In genomic region chr2:174438181-174438580, GRCm38 (mm10) we compare ENCODE assay signal across 8 mouse cellular contexts. TPM values are rescaled to one million over a fixed set of nuclear protein-coding genes. Genes with fewer than 3 reads are reported as not detected.
DNase-seq lines count a peak whose midpoint lies in the region; ATAC-seq and TF ChIP-seq lines count a peak whose summit lies in the region.

No protein-coding gene starts in this region.

- peak overlapping the region; percentile 81 for H3K4me2 ChIP-seq in limb, embryonic 13.5 days (replicated peaks)
- peak overlapping the region; percentile 81 for H3K4me2 ChIP-seq in stomach, embryonic 16.5 days (ENCODE audit: low read depth, low read length)

- no peak for TF ChIP-seq POLR2A in spleen, adult 2 months (IDR thresholded peaks at IDR 0.05; ENCODE audit: low read depth, low read length)

- TF ChIP-seq CTCF in spleen, adult 2 months (IDR thresholded peaks at IDR 0.05; ENCODE audit: extremely low read depth, insufficient read depth, insufficient read length, insufficient replicate concordance), result no peak

- ATAC-seq in cerebellum, adult (ENCODE audit: insufficient number of reproducible peaks, low FRiP score, low TSS enrichment), result no peak
- no peak for ATAC-seq in limb, embryonic 13.5 days (ENCODE audit: low FRiP score, low read depth)
- ATAC-seq in stomach, embryonic 16.5 days (ENCODE audit: insufficient read depth, low FRiP score), result no peak

- no peaks in the 10 kb centered on the region for H3K9me3 ChIP-seq in limb, embryonic 13.5 days
- no peaks in the 10 kb centered on the region for H3K9me3 ChIP-seq in stomach, embryonic 16.5 days (replicated peaks; ENCODE audit: control insufficient read depth, low read length)

- DNase-seq in cerebellum, adult 8-10 months, result peak; percentile 16
- no peak for DNase-seq in spleen, adult 2 months (ENCODE audit: low read depth in 1 of 2, low spot score in 2 of 2)
- no peak for DNase-seq in spleen, postnatal 10 days (ENCODE audit: low spot score in 2 of 2)
- DNase-seq in thymus, postnatal 36 days, result no peak
- DNase-seq in spleen, postnatal 36 days (ENCODE audit: low spot score in 2 of 2), result no peak

- H3K4me3 ChIP-seq in spleen, adult 2 months (ENCODE audit: extremely low read depth, insufficient read depth, insufficient read length), result peak overlapping the region; percentile 91
- H3K4me3 ChIP-seq in limb, embryonic 13.5 days, result peak overlapping the region; percentile 62
- peak overlapping the region; percentile 72 for H3K4me3 ChIP-seq in stomach, embryonic 16.5 days (replicated peaks; ENCODE audit: low read length)

- peaks cover 37% of the 10 kb centered on the region for H3K4me1 ChIP-seq in spleen, adult 2 months (ENCODE audit: control insufficient read depth, insufficient read depth, insufficient read length)
- peaks cover 32% of the 10 kb centered on the region for H3K4me1 ChIP-seq in limb, embryonic 13.5 days
- H3K4me1 ChIP-seq in stomach, embryonic 16.5 days (ENCODE audit: control insufficient read depth, insufficient read depth, low read length), result peaks cover 19% of the 10 kb centered on the region

- H3K27ac ChIP-seq in spleen, adult 2 months (ENCODE audit: insufficient read depth, low read length), result peak overlapping the region; percentile 94
- no peak overlapping the region for H3K27ac ChIP-seq in limb, embryonic 13.5 days
- peak overlapping the region; percentile 49 for H3K27ac ChIP-seq in stomach, embryonic 16.5 days (ENCODE audit: low read length)

- WGBS in spleen, adult 2 months, result 67% methylated on average over 11 of the region's 11 CpGs
- WGBS in limb, embryonic 13.5 days, result 73% methylated on average over 11 of the region's 11 CpGs
- WGBS in stomach, embryonic 16.5 days, result 64% methylated on average over 11 of the region's 11 CpGs

- H3K36me3 ChIP-seq in spleen, adult 2 months (ENCODE audit: control insufficient read depth, insufficient read depth, low read length), result peaks cover 9% of the 10 kb centered on the region
- H3K36me3 ChIP-seq in limb, embryonic 13.5 days, result peaks cover 32% of the 10 kb centered on the region
- peaks cover 3% of the 10 kb centered on the region; the same call in 1 of the 2 replicates for H3K36me3 ChIP-seq in stomach, embryonic 16.5 days (ENCODE audit: control insufficient read depth, insufficient read depth, low read length)

- no peaks in the 10 kb centered on the region for H3K27me3 ChIP-seq in spleen, adult 2 months (ENCODE audit: control insufficient read depth, insufficient read depth, low read length)
- H3K27me3 ChIP-seq in limb, embryonic 13.5 days, result no peaks in the 10 kb centered on the region
- H3K27me3 ChIP-seq in stomach, embryonic 16.5 days (ENCODE audit: control insufficient read depth, insufficient read depth, low read length), result no peaks in the 10 kb centered on the region

- peak overlapping the region; percentile 70 for H3K9ac ChIP-seq in limb, embryonic 13.5 days
- H3K9ac ChIP-seq in stomach, embryonic 16.5 days (ENCODE audit: low read length), result peak overlapping the region; percentile 83

RNA-seq across cellular contexts. Expression of gene Ctsz, which starts 0.7 kb away (rescaled TPM):
- polyA plus RNA-seq in spleen, adult 2 months (2012; rRNA removed), result 307 and 356 TPM in 2 replicates
- polyA plus RNA-seq in limb, embryonic 13.5 days (2015; fragmentation: Nextera tagmentation; extraction: Ambion mirVana), result 166 and 177 TPM in 2 replicates
- polyA plus RNA-seq in stomach, embryonic 16.5 days (2015; fragmentation: Nextera tagmentation; extraction: Ambion mirVana), result 195 and 203 TPM in 2 replicates

RNA-seq across cellular contexts. Expression of gene Tubb1, which starts 12.3 kb away (rescaled TPM):
- 58.7 and 75.4 TPM in 2 replicates for polyA plus RNA-seq in spleen, adult 2 months (2012; rRNA removed)
- 2.2 and 3.1 TPM in 2 replicates for polyA plus RNA-seq in limb, embryonic 13.5 days (2015; fragmentation: Nextera tagmentation; extraction: Ambion mirVana)
- polyA plus RNA-seq in stomach, embryonic 16.5 days (2015; fragmentation: Nextera tagmentation; extraction: Ambion mirVana), result 1.2 and 1.4 TPM in 2 replicates

RNA-seq across cellular contexts. Expression of gene Nelfcd, which starts 22.6 kb away (rescaled TPM):
- 45.3 and 54.0 TPM in 2 replicates for polyA plus RNA-seq in spleen, adult 2 months (2012; rRNA removed)
- 144 and 148 TPM in 2 replicates for polyA plus RNA-seq in limb, embryonic 13.5 days (2015; fragmentation: Nextera tagmentation; extraction: Ambion mirVana)
- 89.0 and 92.4 TPM in 2 replicates for polyA plus RNA-seq in stomach, embryonic 16.5 days (2015; fragmentation: Nextera tagmentation; extraction: Ambion mirVana)

RNA-seq across cellular contexts. Expression of gene Atp5e, which starts 25.7 kb away (rescaled TPM):
- polyA plus RNA-seq in spleen, adult 2 months (2012; rRNA removed), result 183 and 221 TPM in 2 replicates
- 765 and 779 TPM in 2 replicates for polyA plus RNA-seq in limb, embryonic 13.5 days (2015; fragmentation: Nextera tagmentation; extraction: Ambion mirVana)
- polyA plus RNA-seq in stomach, embryonic 16.5 days (2015; fragmentation: Nextera tagmentation; extraction: Ambion mirVana), result 624 and 803 TPM in 2 replicates

RNA-seq across cellular contexts. Expression of gene Prelid3b, which starts 34.7 kb away (rescaled TPM):
- 21.6 and 22.2 TPM in 2 replicates for polyA plus RNA-seq in spleen, adult 2 months (2012; rRNA removed)
- 108 and 110 TPM in 2 replicates for polyA plus RNA-seq in limb, embryonic 13.5 days (2015; fragmentation: Nextera tagmentation; extraction: Ambion mirVana)
- 118 and 122 TPM in 2 replicates for polyA plus RNA-seq in stomach, embryonic 16.5 days (2015; fragmentation: Nextera tagmentation; extraction: Ambion mirVana)

Comparison
In these comparisons a context has a peak if more than half of its experiments do, and no peak if none do; other contexts are left out.
1. RNA of gene Tubb1, which starts 12.3 kb away (polyA plus RNA-seq): 58.7 to 75.4 TPM in spleen, adult 2 months; 2.2 to 3.1 TPM in limb, embryonic 13.5 days and 1.2 to 1.4 TPM in stomach, embryonic 16.5 days; every median in the first group is over 10 times any median in the second.
2. Peak in every context shown above with its lines, with median percentiles within 50 percentile points of each other: H3K4me3 ChIP-seq.